Mouse (Mus musculus) E14TG2a.4 (cell line): ENCODE measurements at regions not wholly inside any gene's neighbourhood (a gene's known extent, or its start where the extent isn't known, plus 50 kb on each side); places are given as distances from the start of the nearest gene placed in this dataset.

Source experiments
- H3K27me3 ChIP-seq: 2 replicates; pipeline ENCODE4 v1.6.1; 2014; ENCODE audit warnings: low read length, control low read depth; ENCODE audit not compliant: insufficient read depth
- H3K36me3 ChIP-seq: 2 replicates; pipeline ENCODE4 v1.6.1; 2014; ENCODE audit warnings: low read length, control low read depth; ENCODE audit not compliant: insufficient read depth
- H3K4me1 ChIP-seq: replicated peaks from 2 replicates; pipeline ENCODE4 v1.6.1; 2014; ENCODE audit warnings: low read depth, low read length, control low read depth
- H3K4me3 ChIP-seq: replicated peaks from 2 replicates; pipeline ENCODE4 v1.5.1; 2014; ENCODE audit warnings: mild to moderate bottlenecking, low read length
- H3K9me3 ChIP-seq: 2 replicates; pipeline ENCODE4 v1.6.1; 2014; ENCODE audit warnings: low read length, control low read depth
- CTCF ChIP-seq: conservative IDR thresholded peaks from 2 replicates; pipeline ENCODE4 v1.5.1; 2014; ENCODE audit warnings: low read length
- NANOG ChIP-seq: IDR thresholded peaks from 2 replicates; pipeline ENCODE4 v1.6.1; 2014; ENCODE audit warnings: borderline replicate concordance, low read length, mixed read lengths
- POU5F1 ChIP-seq: IDR thresholded peaks from 2 replicates; pipeline ENCODE4 v1.6.1; 2014; ENCODE audit warnings: low read length, borderline replicate concordance

- H3K36me3 ChIP-seq: no peaks in the 10 kb centered on the region
These were observed 76.7 kb upstream of the Atp2b1 start for GRCm38 (mm10) chr10:98837289-98838181.

GRCm38 (mm10) chr10:98838926-98839679 lies 75.1 kb upstream of the Atp2b1 start:
- H3K9me3 ChIP-seq: no peaks in the 10 kb centered on the region
- no peaks in the 10 kb centered on the region for H3K27me3 ChIP-seq
- H3K4me3 ChIP-seq: no peak overlapping the region
- H3K4me1 ChIP-seq: peaks cover 18% of the 10 kb centered on the region
- no peaks in the 10 kb centered on the region for H3K36me3 ChIP-seq
- TF ChIP-seq POU5F1 (no peak), CTCF (no peak), NANOG (no peak)

More at GRCm38 (mm10) chr10:98837289-98838181, 76.7 kb upstream of the Atp2b1 start:
- H3K4me1 ChIP-seq: peaks cover 18% of the 10 kb centered on the region
- H3K4me3 ChIP-seq: no peak overlapping the region
- TF ChIP-seq CTCF: no peak
- TF ChIP-seq NANOG: no peak
- TF ChIP-seq POU5F1: no peak
- H3K27me3 ChIP-seq: no peaks in the 10 kb centered on the region
- H3K9me3 ChIP-seq: no peaks in the 10 kb centered on the region

GRCm38 (mm10) chr10:98839963-98840362 lies 74.2 kb upstream of the Atp2b1 start:
- Histone ChIP-seq H3K36me3 (no peaks in the 10 kb centered on the region), H3K4me3 (no peak overlapping the region), H3K9me3 (no peaks in the 10 kb centered on the region), H3K27me3 (no peaks in the 10 kb centered on the region), H3K4me1 (peaks cover 18% of the 10 kb centered on the region)
- no peak for TF ChIP-seq CTCF
- TF ChIP-seq POU5F1: no peak
- no peak for TF ChIP-seq NANOG

DNA sequence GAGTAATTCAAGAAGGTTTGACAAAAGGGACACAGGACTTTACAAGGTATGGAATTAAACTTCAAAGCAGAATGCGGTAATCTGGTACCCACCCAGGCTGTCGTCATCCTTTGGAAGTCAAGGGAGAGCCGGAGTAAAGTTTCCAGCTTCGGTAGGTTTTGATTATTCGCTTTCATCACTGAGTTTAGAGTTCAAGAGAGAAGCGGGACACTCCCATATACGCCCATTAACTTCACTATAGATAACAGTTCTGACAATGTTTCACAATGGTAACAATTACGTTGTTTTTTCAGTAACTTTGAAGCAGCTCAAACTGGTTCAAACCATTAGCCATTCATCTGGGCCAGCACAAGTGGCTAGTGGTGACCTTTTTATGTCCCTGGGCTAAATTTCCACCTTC lies 73.8 kb upstream of the Atp2b1 start:
- TF ChIP-seq CTCF (no peak), NANOG (no peak), POU5F1 (no peak)
- H3K4me3 ChIP-seq: no peak overlapping the region
- H3K36me3 ChIP-seq: no peaks in the 10 kb centered on the region
- peaks cover 18% of the 10 kb centered on the region for H3K4me1 ChIP-seq
- no peaks in the 10 kb centered on the region for H3K9me3 ChIP-seq
- no peaks in the 10 kb centered on the region for H3K27me3 ChIP-seq

GRCm38 (mm10) chr10:98840957-98841831 lies 73.0 kb upstream of the Atp2b1 start:
- Histone ChIP-seq H3K27me3 (no peaks in the 10 kb centered on the region), H3K36me3 (no peaks in the 10 kb centered on the region), H3K4me1 (peaks cover 18% of the 10 kb centered on the region), H3K4me3 (no peak overlapping the region), H3K9me3 (no peaks in the 10 kb centered on the region)
- TF ChIP-seq CTCF (no peak), NANOG (no peak), POU5F1 (no peak)

DNA sequence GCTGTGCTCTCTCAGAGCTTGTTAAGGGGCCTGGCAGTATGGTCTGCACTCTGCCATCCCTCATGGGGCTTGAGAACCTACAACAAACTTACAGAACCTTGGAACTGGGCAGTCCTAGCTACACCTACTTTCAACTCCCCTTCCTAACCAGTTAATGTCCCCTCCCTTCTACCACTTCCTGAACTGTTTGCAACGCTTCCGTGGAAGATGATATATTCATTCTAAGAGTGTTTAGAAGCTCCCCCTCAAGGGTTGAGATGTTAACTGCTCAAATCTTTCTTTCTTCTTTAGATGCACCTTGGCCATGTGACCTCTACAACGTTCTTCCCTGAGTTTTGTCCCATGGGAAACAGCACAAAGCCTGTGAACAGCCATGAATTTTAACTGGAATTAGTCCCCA lies 72.3 kb upstream of the Atp2b1 start:
- Histone ChIP-seq H3K36me3 (no peaks in the 10 kb centered on the region), H3K4me1 (peaks cover 18% of the 10 kb centered on the region), H3K9me3 (no peaks in the 10 kb centered on the region), H3K27me3 (no peaks in the 10 kb centered on the region), H3K4me3 (no peak overlapping the region)
- no peak for TF ChIP-seq NANOG
- no peak for TF ChIP-seq CTCF
- TF ChIP-seq POU5F1: no peak

- TF ChIP-seq CTCF (no peak), POU5F1 (no peak), NANOG (no peak)
- Histone ChIP-seq H3K27me3 (no peaks in the 10 kb centered on the region), H3K4me1 (peaks cover 18% of the 10 kb centered on the region), H3K9me3 (no peaks in the 10 kb centered on the region), H3K4me3 (no peak overlapping the region), H3K36me3 (no peaks in the 10 kb centered on the region)
These were observed 71.5 kb upstream of the Atp2b1 start for GRCm38 (mm10) chr10:98842721-98843120.

GRCm38 (mm10) chr10:98849851-98850250 lies 64.4 kb upstream of the Atp2b1 start:
- TF ChIP-seq CTCF (no peak), POU5F1 (no peak), NANOG (no peak)
- no peaks in the 10 kb centered on the region for H3K9me3 ChIP-seq

More at GRCm38 (mm10) chr10:98849851-98850250, 64.4 kb upstream of the Atp2b1 start:
- Histone ChIP-seq H3K27me3 (no peaks in the 10 kb centered on the region), H3K4me1 (no peaks in the 10 kb centered on the region), H3K4me3 (no peak overlapping the region), H3K36me3 (no peaks in the 10 kb centered on the region)
